Mouse (Mus musculus): Measurements from ENCODE around the gene Lhfpl3. TPM values are rescaled to one million over a fixed set of nuclear protein-coding genes. Genes with fewer than 3 reads are reported as not detected.

The Lhfpl3 gene
- total RNA-seq (2023) = not detected

GRCm38 (mm10) chr5:22745885-22746532 lies at the start of gene Lhfpl3:
Lhfpl3 (plus strand) TSS chr5:22746059.

Other genes with a start within 250 kb of the Lhfpl3 start
- 10 to 100 TPM in 1 of 2 experiments, 1 to 10 TPM in 1; 9.1 to 11.3 TPM for gene Orc5, start 195.6 kb upstream of the Lhfpl3 start, total RNA-seq (2023)